In genomic region chr9:98697155-98697554, GRCm38 (mm10) we compare ENCODE assay signal across 14 mouse cellular contexts.
A peak's percentile ranks its signal among the peaks of the same experiment; 100 is the strongest.
DNase-seq lines count a peak whose midpoint lies in the region; ATAC-seq and TF ChIP-seq lines count a peak whose summit lies in the region.
"Had no signal": no experiment of that assay in that cellular context is flagged by ENCODE, and none has a peak within 500 bp of the region (broad histone marks: within the 10 kb centered on the region; RNA-seq: fewer than 3 reads in every experiment).

No protein-coding gene starts in this region.

- H3K9me3 ChIP-seq in ES-E14 (ENCODE audit: control insufficient read depth, insufficient read depth, low read depth, low read length) = no peaks in the 10 kb centered on the region
- H3K9me3 ChIP-seq in embryonic facial prominence, embryonic 10.5 days = no peaks in the 10 kb centered on the region
- no peaks in the 10 kb centered on the region for H3K9me3 ChIP-seq in intestine, embryonic 15.5 days
- H3K9me3 ChIP-seq: hindbrain, embryonic 15.5 days; lung, embryonic 15.5 days had no signal

- H3K27me3 ChIP-seq in embryonic facial prominence, embryonic 10.5 days (replicated peaks; ENCODE audit: low read depth, poor library complexity, severe bottlenecking) = no peaks in the 10 kb centered on the region
- H3K27me3 ChIP-seq in intestine, embryonic 15.5 days (replicated peaks) = no peaks in the 10 kb centered on the region
- H3K27me3 ChIP-seq: hindbrain, embryonic 15.5 days; lung, embryonic 15.5 days had no signal

- DNase-seq in heart, adult 11 months = peak; percentile 64
- no peak for DNase-seq in heart, postnatal 14 days
- no peak for DNase-seq in lung, adult 2 months
- DNase-seq in lung, postnatal 25 days (ENCODE audit: low spot score) = no peak
- peak; percentile 44 for DNase-seq in ES-E14 (ENCODE audit: low read depth, low spot score)
- peak; percentile 64 for DNase-seq in embryonic facial prominence, embryonic 10.5 days (ENCODE audit: low spot score)
- DNase-seq in kidney, adult 18-20 months = no peak
- DNase-seq: gastrocnemius, postnatal 10 days; right cerebral cortex, adult 18-20 months had no signal

- no peak for TF ChIP-seq POLR2A in lung, adult 2 months (IDR thresholded peaks at IDR 0.05; ENCODE audit: borderline replicate concordance, extremely low read depth, low read depth, low read length)

- no peak overlapping the region for H3K4me3 ChIP-seq in lung, adult 2 months (replicated peaks; ENCODE audit: extremely low read depth, low read depth, low read length)
- no peak overlapping the region for H3K4me3 ChIP-seq in ES-E14 (ENCODE audit: insufficient read depth in 1 of 2, low read depth in 1 of 2, low read length in 2 of 2, poor library complexity in 1 of 2, severe bottlenecking in 1 of 2)
- no peak overlapping the region for H3K4me3 ChIP-seq in embryonic facial prominence, embryonic 10.5 days
- no peak overlapping the region for H3K4me3 ChIP-seq in intestine, embryonic 15.5 days (replicated peaks)
- H3K4me3 ChIP-seq: erythroblast, embryonic 14.5 days; hindbrain, embryonic 15.5 days; lung, embryonic 15.5 days had no signal

- no peaks in the 10 kb centered on the region for H3K36me3 ChIP-seq in ES-E14 (ENCODE audit: control insufficient read depth, insufficient read depth, low read length, poor library complexity, severe bottlenecking)
- no peaks in the 10 kb centered on the region for H3K36me3 ChIP-seq in embryonic facial prominence, embryonic 10.5 days (replicated peaks)
- H3K36me3 ChIP-seq in intestine, embryonic 15.5 days = no peaks in the 10 kb centered on the region
- H3K36me3 ChIP-seq: G1E; hindbrain, embryonic 15.5 days; lung, embryonic 15.5 days had no signal

- ATAC-seq in intestine, embryonic 15.5 days = no peak

- no peak overlapping the region for H3K4me2 ChIP-seq in intestine, embryonic 15.5 days (replicated peaks)
- H3K4me2 ChIP-seq: hindbrain, embryonic 15.5 days; lung, embryonic 15.5 days had no signal

- in situ Hi-C loops in ES-E14 (cut with MboI; ENCODE audit: low sequenced_read_pairs in 2 of 2, unreplicated experiment in 2 of 2) = no loop called here

- intact Hi-C loops in heart, postnatal 14 days (cut with DNase I) = no loop called here

- no peak overlapping the region for H3K27ac ChIP-seq in ES-E14 (ENCODE audit: insufficient read depth, low read depth, low read length, poor library complexity, severe bottlenecking)
- no peak overlapping the region for H3K27ac ChIP-seq in embryonic facial prominence, embryonic 10.5 days (replicated peaks)
- H3K27ac ChIP-seq in intestine, embryonic 15.5 days = no peak overlapping the region
- H3K27ac ChIP-seq: hindbrain, embryonic 15.5 days; lung, embryonic 15.5 days had no signal

- H3K9ac ChIP-seq in ES-E14 (ENCODE audit: insufficient read depth, low read depth, low read length, poor library complexity, severe bottlenecking) = no peak overlapping the region
- H3K9ac ChIP-seq in intestine, embryonic 15.5 days = no peak overlapping the region
- H3K9ac ChIP-seq: hindbrain, embryonic 15.5 days; lung, embryonic 15.5 days had no signal

- 0 out of 2 replicates have a peak, but pooled peaks have one; percentile 13 for TF ChIP-seq CTCF in lung, adult 2 months (IDR thresholded peaks at IDR 0.05; ENCODE audit: insufficient read depth, low read length)

- no peaks in the 10 kb centered on the region for H3K4me1 ChIP-seq in lung, adult 2 months (ENCODE audit: control insufficient read depth, insufficient read depth, low read length)
- H3K4me1 ChIP-seq in ES-E14 (ENCODE audit: control insufficient read depth in 2 of 2, insufficient read depth in 2 of 2, low read length in 2 of 2, poor library complexity in 1 of 2) = no peaks in the 10 kb centered on the region
- peaks cover 26% of the 10 kb centered on the region for H3K4me1 ChIP-seq in embryonic facial prominence, embryonic 10.5 days
- H3K4me1 ChIP-seq in intestine, embryonic 15.5 days (replicated peaks) = no peaks in the 10 kb centered on the region
- H3K4me1 ChIP-seq: hindbrain, embryonic 15.5 days; lung, embryonic 15.5 days had no signal

- 45% methylated on average over 7 of the region's 7 CpGs for WGBS in lung, adult 2 months
- WGBS in embryonic facial prominence, embryonic 10.5 days = 39% methylated on average over 7 of the region's 7 CpGs
- WGBS in intestine, embryonic 15.5 days = 44% methylated on average over 7 of the region's 7 CpGs

TF ChIP-seq in ES-E14, 5 proteins besides CTCF, POLR2A, EP300 and RAD21:
- TF ChIP-seq MAFK (IDR thresholded peaks at IDR 0.05; ENCODE audit: insufficient read depth, low read depth, low read length) (no peak), HCFC1 (IDR thresholded peaks at IDR 0.05; ENCODE audit: borderline replicate concordance, insufficient read depth, low read length) (no peak), ZNF384 (IDR thresholded peaks at IDR 0.05; ENCODE audit: low read depth, low read length) (no peak), ZC3H11A (IDR thresholded peaks at IDR 0.05; ENCODE audit: borderline replicate concordance, low read depth, low read length) (0 out of 2 replicates have a peak, but pooled peaks have one; percentile 24), CHD2 (IDR thresholded peaks at IDR 0.05; ENCODE audit: low read depth, low read length) (no peak)
TF ChIP-seq in ES-E14: peak in this region for 1.

Comparison
In these comparisons a context has a peak if more than half of its experiments do, and no peak if none do; other contexts are left out.
1. DNase-seq: peak in heart, adult 11 months (single experiment), ES-E14 (single experiment) and embryonic facial prominence, embryonic 10.5 days (single experiment); none in heart, postnatal 14 days (0 of 2), lung, adult 2 months (single experiment), lung, postnatal 25 days (single experiment) and kidney, adult 18-20 months (single experiment).